Mouse (Mus musculus) heart, adult 2 months (tissue): ENCODE measurements around the gene Tfdp2.

Experiments used
- CTCF ChIP-seq: fragments of 200-600 bp; IDR thresholded peaks from 2 replicates; pipeline ENCODE4 v1.8.1; 2022; ENCODE audit warnings: antibody characterized with exemption, mild to moderate bottlenecking, moderate library complexity
- POLR2A ChIP-seq: fragments of 200-500 bp; IDR thresholded peaks from 2 replicates; pipeline ENCODE4 v1.6.1; 2011; ENCODE audit warnings: mild to moderate bottlenecking, low read depth, low read length, control low read depth; ENCODE audit not compliant: insufficient read depth

GRCm38 (mm10) chr9:96196636-96197181, 634 bp downstream of the Tfdp2 start:
- TF ChIP-seq CTCF (peak; percentile 49), POLR2A (no peak)
